Mouse (Mus musculus) bone marrow, adult 2 months (tissue): ENCODE measurements around the gene Gpatch2l.

Source experiments
- CTCF ChIP-seq: fragments of 200-500 bp; IDR thresholded peaks from 2 replicates; pipeline ENCODE4 v1.5.1; 2011; ENCODE audit warnings: low read length, control low read depth; ENCODE audit not compliant: control insufficient read depth, insufficient read depth
- POLR2A ChIP-seq: fragments of 200-500 bp; IDR thresholded peaks from 2 replicates; pipeline ENCODE4 v1.6.1; 2011; ENCODE audit warnings: low read depth, mild to moderate bottlenecking, control low read depth, low read length, borderline replicate concordance; ENCODE audit not compliant: control insufficient read depth

DNA sequence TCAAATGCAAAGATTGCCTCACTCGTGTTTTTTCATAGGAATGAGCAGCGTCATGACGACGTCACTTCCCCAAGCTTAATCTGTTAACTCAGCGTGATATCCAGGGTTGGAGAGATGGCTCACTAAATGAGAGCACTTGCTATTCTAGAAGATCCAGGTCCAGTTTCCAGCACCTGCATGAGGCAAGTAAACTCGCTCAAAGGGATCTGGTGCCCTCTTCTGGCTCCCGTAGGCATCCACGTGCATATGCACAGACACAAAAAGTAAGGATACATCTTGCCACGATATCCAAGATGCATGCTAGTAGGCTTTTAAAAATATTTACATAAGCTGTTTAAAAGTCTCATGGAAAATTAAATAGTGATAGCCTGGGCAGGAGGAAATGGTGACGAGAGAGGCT is 55.8 kb downstream of the Gpatch2l start:
- TF ChIP-seq POLR2A (no peak), CTCF (peak; percentile 39; the same call in 1 of the 2 replicates)
